8 mouse cellular contexts compared by ENCODE assay signal in genomic region chr14:34501447-34501803, GRCm38 (mm10). TPM values are rescaled to one million over a fixed set of nuclear protein-coding genes. Genes with fewer than 3 reads are reported as not detected.
DNase-seq lines count a peak whose midpoint lies in the region; ATAC-seq and TF ChIP-seq lines count a peak whose summit lies in the region.
"Had no signal": no experiment of that assay in that cellular context is flagged by ENCODE, and none has a peak within 500 bp of the region (broad histone marks: within the 10 kb centered on the region; RNA-seq: fewer than 3 reads in every experiment).

No protein-coding gene starts in this region.

- peak overlapping the region; percentile 96 for H3ac ChIP-seq in myocyte (ENCODE audit: control insufficient read depth, insufficient read length)

- no peaks in the 10 kb centered on the region for H3K36me3 ChIP-seq in neural tube, embryonic 11.5 days (ENCODE audit: control insufficient read depth, insufficient read depth, low read length)
- no peaks in the 10 kb centered on the region for H3K36me3 ChIP-seq in hindbrain, embryonic 16.5 days (ENCODE audit: control insufficient read depth, insufficient read depth, low read length)
- H3K36me3 ChIP-seq in myocyte (ENCODE audit: control insufficient read depth, insufficient read depth): no peaks in the 10 kb centered on the region

- H3K27me3 ChIP-seq in neural tube, embryonic 11.5 days (ENCODE audit: control insufficient read depth, insufficient read depth, low read length): no peaks in the 10 kb centered on the region
- no peaks in the 10 kb centered on the region for H3K27me3 ChIP-seq in hindbrain, embryonic 16.5 days (replicated peaks; ENCODE audit: control insufficient read depth, insufficient read depth, low read length)
- H3K27me3 ChIP-seq in myocyte (ENCODE audit: control insufficient read depth, insufficient read depth, insufficient read length): no peaks in the 10 kb centered on the region

- H3K4me1 ChIP-seq in neural tube, embryonic 11.5 days (ENCODE audit: control insufficient read depth, insufficient read depth, low read length): peaks cover 12% of the 10 kb centered on the region; the same call in 1 of the 2 replicates
- H3K4me1 ChIP-seq in hindbrain, embryonic 16.5 days (ENCODE audit: control insufficient read depth, insufficient read depth, low read depth, low read length): peaks cover 19% of the 10 kb centered on the region

- peak overlapping the region; percentile 94 for H3K27ac ChIP-seq in neural tube, embryonic 11.5 days (ENCODE audit: low read depth, low read length)
- peak overlapping the region; percentile 98 for H3K27ac ChIP-seq in hindbrain, embryonic 16.5 days (ENCODE audit: low read depth, low read length)

- peak overlapping the region; percentile 97 for H3K9ac ChIP-seq in neural tube, embryonic 11.5 days (ENCODE audit: low read length)
- H3K9ac ChIP-seq in hindbrain, embryonic 16.5 days (ENCODE audit: low read depth, low read length): peak overlapping the region; percentile 95

- H3K79me2 ChIP-seq in myocyte (ENCODE audit: control insufficient read depth, insufficient read depth): peaks cover 54% of the 10 kb centered on the region

- peak; percentile 33 for DNase-seq in neural tube, embryonic 11.5 days (ENCODE audit: low spot score)
- no peak for DNase-seq in neural tube, embryonic 10.5 days (ENCODE audit: extremely low spot score, low spot score)
- peak; percentile 37 for DNase-seq in embryo, embryonic 9.5 days (ENCODE audit: extremely low spot score)
- DNase-seq in cerebellum, adult 18-20 months: no peak
- no peak for DNase-seq in layer of hippocampus, postnatal 25 days (ENCODE audit: extremely low spot score in 1 of 2, low spot score in 1 of 2)

- peak overlapping the region; percentile 66 for H3K4me2 ChIP-seq in neural tube, embryonic 11.5 days (ENCODE audit: low read depth)
- peak overlapping the region; percentile 62 for H3K4me2 ChIP-seq in hindbrain, embryonic 16.5 days (ENCODE audit: low read length)
- peak overlapping the region; percentile 76 for H3K4me2 ChIP-seq in myocyte (ENCODE audit: low read depth)

- peak overlapping the region; percentile 87 for H3K4me3 ChIP-seq in neural tube, embryonic 11.5 days (ENCODE audit: low read depth, low read length)
- peak overlapping the region; percentile 87 for H3K4me3 ChIP-seq in hindbrain, embryonic 16.5 days (ENCODE audit: low read length)
- H3K4me3 ChIP-seq in myocyte: peak overlapping the region; percentile 69

- 0% methylated on average over 16 of the region's 16 CpGs for WGBS in neural tube, embryonic 11.5 days
- under 1% methylated on average over 16 of the region's 16 CpGs for WGBS in hindbrain, embryonic 16.5 days

- TF ChIP-seq POLR2A in myocyte (IDR thresholded peaks at IDR 0.05; ENCODE audit: insufficient read length, low read depth): no peak

- no peaks in the 10 kb centered on the region for H3K9me3 ChIP-seq in neural tube, embryonic 11.5 days (ENCODE audit: control insufficient read depth, low read length)
- H3K9me3 ChIP-seq in hindbrain, embryonic 16.5 days (ENCODE audit: control insufficient read depth, low read length): no peaks in the 10 kb centered on the region

- ATAC-seq in neural tube, embryonic 11.5 days (ENCODE audit: insufficient read depth, low FRiP score, low TSS enrichment): no peak
- no peak for ATAC-seq in hindbrain, embryonic 16.5 days

TF ChIP-seq in myocyte, 11 proteins besides CTCF, POLR2A, EP300 and RAD21:
- TF ChIP-seq TCF3 (IDR thresholded peaks at IDR 0.05; ENCODE audit: insufficient read length, low read depth): no peak
- TF ChIP-seq MYOG (IDR thresholded peaks at IDR 0.05; ENCODE audit: control insufficient read depth in 1 of 3, insufficient read depth in 1 of 3, insufficient read length in 2 of 3, low read depth in 2 of 3): no peak
- TF ChIP-seq MAX (IDR thresholded peaks at IDR 0.05; ENCODE audit: low read depth): no peak
- TF ChIP-seq POLR2AphosphoS2 (IDR thresholded peaks at IDR 0.05; ENCODE audit: insufficient read length, low read depth): no peak

RNA-seq across cellular contexts. Expression of gene Bmpr1a, which starts 1.7 kb away (rescaled TPM):
- 51.4 and 54.9 TPM in 2 replicates for polyA plus RNA-seq in neural tube, embryonic 11.5 days (2014; fragmentation: Nextera tagmentation; extraction: Ambion mirVana)
- polyA plus RNA-seq in hindbrain, embryonic 16.5 days (2015; fragmentation: Nextera tagmentation; extraction: Ambion mirVana): 11.1 and 19.0 TPM in 2 replicates
- 10.5 TPM for polyA plus RNA-seq in myocyte (2012; fragmentation: generic; extraction: Trizol)
- total RNA-seq in layer of hippocampus, postnatal 25 days (2021): 10 to 100 TPM; 38.0 to 40.9 TPM

RNA-seq across cellular contexts. Expression of gene 9230112D13Rik, which starts 21.2 kb away (rescaled TPM):
- polyA plus RNA-seq in neural tube, embryonic 11.5 days (2014; fragmentation: Nextera tagmentation; extraction: Ambion mirVana): not detected in 2 replicates
- not detected in 2 replicates for polyA plus RNA-seq in hindbrain, embryonic 16.5 days (2015; fragmentation: Nextera tagmentation; extraction: Ambion mirVana)
- not detected for polyA plus RNA-seq in myocyte (2012; fragmentation: generic; extraction: Trizol)
- total RNA-seq in layer of hippocampus, postnatal 25 days (2021): not detected
- polyA plus RNA-seq: frontal cortex, adult 2 months had no signal

Comparison
In these comparisons a context has a peak if more than half of its experiments do, and no peak if none do; other contexts are left out.
1. DNase-seq: peak in neural tube, embryonic 11.5 days (single experiment) and embryo, embryonic 9.5 days (single experiment); none in neural tube, embryonic 10.5 days (single experiment), cerebellum, adult 18-20 months (0 of 2) and layer of hippocampus, postnatal 25 days (0 of 2).
2. Peak in every context shown above with its lines, with median percentiles within 50 percentile points of each other: H3K4me2 ChIP-seq and H3K4me3 ChIP-seq.